In the genomic region with DNA sequence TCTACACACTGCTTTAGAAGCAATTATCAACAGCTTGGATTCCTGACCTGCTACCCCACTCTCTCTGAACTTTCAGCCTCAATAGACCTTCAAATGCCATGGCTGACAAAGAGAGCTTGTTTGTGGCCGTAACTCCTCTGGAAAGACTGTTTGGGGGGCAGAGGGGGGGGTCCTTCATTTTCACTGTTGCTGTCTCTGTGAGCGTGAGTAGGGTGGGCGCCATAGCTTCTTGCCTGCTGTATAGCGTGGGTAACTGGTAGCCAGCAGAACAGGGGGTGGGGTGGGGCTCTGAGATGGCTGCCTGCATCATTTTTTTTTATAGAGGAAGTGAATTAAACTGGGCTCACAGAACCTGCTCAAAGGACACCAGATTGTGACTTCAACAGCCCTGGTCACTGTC, we compare ENCODE assay signal across 17 mouse cellular contexts.
"Had no signal": no experiment of that assay in that cellular context is flagged by ENCODE, and none has a peak within 500 bp of the region (broad histone marks: within the 10 kb centered on the region; RNA-seq: fewer than 3 reads in every experiment).

No protein-coding gene starts in this region.

- H3K4me2 ChIP-seq: kidney, embryonic 15.5 days; liver, embryonic 13.5 days; midbrain, embryonic 15.5 days; stomach, embryonic 15.5 days had no signal

- H3K9ac ChIP-seq: kidney, embryonic 15.5 days; liver, embryonic 13.5 days; midbrain, embryonic 15.5 days; stomach, embryonic 15.5 days had no signal

- H3K4me1 ChIP-seq: kidney, embryonic 15.5 days; liver, embryonic 13.5 days had no signal

- ATAC-seq: midbrain, embryonic 15.5 days had no signal

- H3K27me3 ChIP-seq: kidney, embryonic 15.5 days; midbrain, embryonic 15.5 days; stomach, embryonic 15.5 days had no signal

- DNase-seq: kidney, adult 11 months; kidney, adult 8-10 months; kidney, postnatal 10 days; kidney, postnatal 36 days; layer of hippocampus, postnatal 36 days; liver, embryonic 13.5 days; lung, adult 2 months; retina, postnatal 1 day; right cerebral cortex, postnatal 25 days; spleen, adult 18-20 months; thymus, postnatal 25 days had no signal

- H3K4me3 ChIP-seq: kidney, embryonic 15.5 days; left cerebral cortex, adult 2 months; liver, embryonic 13.5 days; midbrain, embryonic 15.5 days; myocyte; stomach, embryonic 15.5 days had no signal

- H3K27ac ChIP-seq: kidney, embryonic 15.5 days; left cerebral cortex, adult 2 months; liver, embryonic 13.5 days; macrophage; midbrain, embryonic 15.5 days; stomach, embryonic 15.5 days had no signal

- H3K36me3 ChIP-seq: kidney, embryonic 15.5 days; liver, embryonic 13.5 days; midbrain, embryonic 15.5 days; stomach, embryonic 15.5 days had no signal

- H3K9me3 ChIP-seq: kidney, embryonic 15.5 days; liver, embryonic 13.5 days; midbrain, embryonic 15.5 days; stomach, embryonic 15.5 days had no signal
